Mouse (Mus musculus) heart, postnatal 14 days (tissue): ENCODE results near the gene Hmx2. TPM values are rescaled to one million over a fixed set of nuclear protein-coding genes. Genes with fewer than 3 reads are reported as not detected.
A peak's percentile ranks its signal among the peaks of the same experiment; 100 is the strongest.

Experiments
- DNase-seq, 2 experiments: peaks; one replicate each; pipeline ENCODE4 v3.0.0; 2021 to 2022
- intact Hi-C: fragments of 180-260 bp; cut with DNase I; formaldehyde crosslinking; loops from one replicate; pipeline ENCODE4 v1.15.1; 2025
- total RNA-seq, 2 experiments: library from RNA; stranded (reverse); gene quantifications; 2 replicates each; pipeline ENCODE4 v1.2.3; 2021

The Hmx2 gene
- total RNA-seq, 2 experiments from 2014 or later = not detected

DNA sequence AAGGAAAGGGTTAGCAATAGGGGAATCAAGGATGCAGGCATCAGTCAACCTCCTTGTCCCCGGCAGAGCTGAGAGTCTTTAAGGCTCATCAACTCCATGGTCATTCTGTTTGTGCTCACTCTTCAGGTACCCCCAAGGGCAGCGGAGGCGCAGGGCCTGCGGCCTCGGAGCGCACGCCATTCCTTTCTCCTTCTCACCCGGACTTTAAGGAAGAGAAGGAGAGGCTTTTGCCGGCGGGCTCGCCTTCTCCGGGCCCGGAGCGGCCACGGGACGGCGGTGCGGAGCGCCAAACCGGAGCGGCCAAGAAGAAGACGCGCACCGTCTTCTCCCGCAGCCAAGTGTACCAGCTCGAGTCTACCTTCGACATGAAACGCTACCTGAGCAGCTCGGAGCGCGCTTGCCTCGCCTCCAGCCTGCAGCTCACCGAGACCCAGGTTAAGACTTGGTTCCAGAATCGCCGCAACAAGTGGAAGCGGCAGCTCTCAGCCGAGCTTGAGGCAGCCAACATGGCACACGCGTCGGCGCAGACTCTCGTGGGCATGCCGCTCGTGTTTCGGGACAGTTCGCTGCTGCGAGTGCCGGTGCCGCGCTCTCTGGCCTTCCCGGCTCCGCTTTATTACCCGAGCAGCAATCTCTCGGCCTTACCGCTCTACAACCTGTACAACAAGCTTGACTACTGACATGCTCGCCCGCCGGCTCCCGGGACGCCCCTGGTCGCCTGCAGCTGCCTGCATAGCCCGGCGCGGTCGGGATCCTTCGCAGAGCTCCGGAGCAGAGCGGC is 6.9 kb downstream of the Hmx2 start:
- intact Hi-C loops = loop anchor here (2.0 kb wide), 1 partner anchor 15 kb away; no protein-coding TSS in a partner anchor
- DNase-seq = peak; percentile 24 to 36

- no peak for DNase-seq
- intact Hi-C loops = loop anchor here (2.0 kb wide), 1 partner anchor 15 kb away; no protein-coding TSS in a partner anchor
Observed at GRCm38 (mm10) chr7:131556116-131556515, 7.5 kb downstream of the Hmx2 start.

- intact Hi-C loops = loop anchor here (2.0 kb wide), 1 partner anchor 16 kb away; no protein-coding TSS in a partner anchor
- DNase-seq = peak in 1 of 2 experiments; percentile 26
Observed at GRCm38 (mm10) chr7:131556541-131557271, 8.1 kb downstream of the Hmx2 start.

- intact Hi-C loops = loop anchor here (2.0 kb wide), 1 partner anchor 17 kb away; no protein-coding TSS in a partner anchor
- no peak for DNase-seq
Observed at GRCm38 (mm10) chr7:131557751-131558150, 9.2 kb downstream of the Hmx2 start.

DNA sequence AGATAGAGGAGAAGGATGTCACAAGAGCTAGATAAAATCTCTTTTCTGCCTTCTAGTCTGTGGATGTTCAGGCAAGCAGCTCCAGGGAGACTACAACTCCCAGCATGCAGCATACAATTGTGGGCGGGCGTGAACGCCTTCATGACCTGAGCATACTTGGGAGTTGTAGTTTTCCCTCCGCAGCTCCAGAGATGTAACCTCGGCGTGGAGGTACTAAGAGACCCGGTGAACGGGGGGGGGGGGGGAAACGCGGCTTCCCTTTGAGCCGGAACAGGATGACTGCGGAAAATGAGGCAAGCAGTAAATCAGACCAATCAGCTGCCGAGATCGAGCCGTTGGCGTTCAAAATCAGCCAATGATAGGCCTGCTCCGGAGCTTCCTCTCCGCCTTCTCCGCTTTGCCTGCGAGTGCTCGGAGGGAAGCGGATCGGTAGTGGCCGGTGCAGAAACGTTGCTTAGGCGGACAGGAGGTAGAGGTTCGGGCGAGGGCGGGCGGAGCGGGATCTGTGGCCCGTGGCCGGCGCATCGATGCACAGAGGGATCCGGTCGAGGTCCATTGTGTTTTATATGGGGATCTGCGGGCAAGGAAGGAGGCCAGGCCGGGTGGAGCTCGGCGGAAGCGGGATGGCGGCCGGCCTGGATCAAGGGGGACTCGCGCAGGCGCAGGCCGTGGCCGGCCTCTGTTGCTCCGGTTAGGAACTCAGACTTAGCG is 11.6 kb downstream of the Hmx2 start, which contains the start of gene Bub3:
Gene Bub3 (plus strand): TSS at position 237 of the 711 bp plus-strand sequence.
- DNase-seq = peak; percentile 84 to 92
- intact Hi-C loops = no loop called here

- intact Hi-C loops = no loop called here
- no peak for DNase-seq
Observed at GRCm38 (mm10) chr7:131560697-131561042, 12.1 kb downstream of the Hmx2 start.

GRCm38 (mm10) chr7:131575246-131575645 is 26.7 kb downstream of the Hmx2 start:
- intact Hi-C loops = no loop called here
- no peak for DNase-seq

- intact Hi-C loops = no loop called here
- DNase-seq = no peak
Observed at GRCm38 (mm10) chr7:131582178-131582577, 33.6 kb downstream of the Hmx2 start.

GRCm38 (mm10) chr7:131585551-131585950 is 37.0 kb downstream of the Hmx2 start:
- intact Hi-C loops = no loop called here
- no peak for DNase-seq

DNA sequence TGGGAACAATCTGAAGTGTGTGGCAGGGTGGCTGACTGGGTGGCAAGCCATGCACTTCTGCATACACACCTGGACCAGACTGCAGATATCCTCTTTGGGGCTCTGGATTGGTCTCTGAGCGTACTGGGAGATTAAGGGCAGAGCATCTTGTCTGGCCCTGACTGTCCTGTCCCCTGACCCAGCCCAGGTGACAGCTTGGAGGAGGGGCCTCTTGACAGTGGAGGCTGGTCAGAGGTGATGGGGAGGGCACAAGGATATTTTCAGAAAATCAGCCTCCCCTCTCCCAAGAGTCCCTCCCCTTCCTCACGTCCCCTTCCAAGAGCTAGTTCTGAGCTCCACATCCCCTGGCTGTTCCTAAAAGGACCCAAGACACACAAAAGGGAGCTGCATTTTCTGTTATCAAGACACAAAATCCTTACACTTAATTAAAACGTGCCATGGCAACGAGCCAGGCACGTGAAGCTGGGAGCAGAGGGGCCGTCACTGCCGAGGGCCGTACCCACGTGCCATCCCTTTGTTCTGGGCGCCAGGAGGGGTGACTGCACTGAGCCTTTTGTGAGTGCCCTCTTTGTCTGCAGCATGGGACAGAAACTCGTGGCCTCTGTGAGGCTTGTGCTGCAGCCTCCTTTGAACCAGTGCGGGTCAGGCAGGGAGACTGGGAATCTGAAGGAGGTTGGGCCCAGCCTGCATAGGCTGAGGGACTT is 49.4 kb downstream of the Hmx2 start:
- intact Hi-C loops = no loop called here
- no peak for DNase-seq

DNA sequence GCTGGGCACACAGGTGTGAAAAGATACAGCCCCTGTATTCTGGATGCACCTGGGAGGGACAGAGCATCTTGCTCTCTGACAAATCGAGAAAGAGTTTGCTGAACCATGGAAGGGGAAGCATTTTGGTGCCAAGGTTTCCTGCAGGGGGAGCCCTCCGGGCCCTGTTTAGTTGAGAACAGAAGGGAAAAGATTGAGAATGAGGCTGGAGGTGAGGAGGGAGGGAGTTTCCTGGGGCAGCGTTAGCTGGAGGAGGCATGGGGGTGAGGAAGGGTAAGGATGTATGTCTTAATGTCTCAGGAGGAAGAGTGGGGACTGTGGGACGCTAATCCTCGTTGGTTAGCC is 49.9 kb downstream of the Hmx2 start:
- DNase-seq = no peak
- intact Hi-C loops = no loop called here

DNA sequence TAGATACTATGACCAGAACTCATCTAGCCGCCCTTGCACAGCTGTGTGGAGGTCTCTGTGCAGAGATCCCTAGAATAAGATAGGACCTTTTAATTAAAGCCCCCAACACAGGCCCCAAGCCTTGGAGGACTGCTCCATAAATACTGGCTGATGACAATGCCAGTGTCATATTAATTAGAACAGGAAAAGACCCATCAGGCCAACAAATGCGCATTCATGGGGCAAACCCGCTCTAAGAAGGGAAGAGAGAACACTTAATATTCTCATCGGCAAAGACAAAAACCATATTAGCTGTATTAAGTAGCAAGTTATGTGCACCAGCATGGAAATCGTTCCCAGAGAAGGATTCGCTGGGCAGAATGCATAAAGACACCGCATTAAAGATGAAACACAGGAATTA is 53.5 kb downstream of the Hmx2 start:
- intact Hi-C loops = no loop called here
- DNase-seq = no peak

DNA sequence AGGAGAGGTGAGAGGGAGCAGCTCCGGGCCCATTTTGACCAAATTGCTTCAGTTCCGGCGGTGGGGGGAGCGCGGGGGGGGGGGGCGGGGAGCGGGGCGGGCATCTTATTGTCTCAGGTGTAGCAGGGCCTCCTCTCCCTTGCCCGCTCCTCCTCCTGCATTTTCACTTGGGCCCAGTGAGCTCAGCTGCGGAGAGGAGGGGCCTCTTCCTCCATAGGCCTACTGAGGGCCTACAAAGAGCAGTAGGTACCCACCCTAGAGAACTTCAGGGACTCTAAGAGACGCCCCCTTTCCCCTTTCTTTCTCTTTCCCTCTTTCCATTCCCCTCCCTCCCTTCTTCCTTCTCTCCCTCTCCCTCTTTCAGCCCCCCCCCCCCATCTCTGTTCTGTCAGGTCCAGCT is 54.6 kb downstream of the Hmx2 start:
- intact Hi-C loops = no loop called here
- no peak for DNase-seq

GRCm38 (mm10) chr7:131604946-131605345 is 56.4 kb downstream of the Hmx2 start:
- no peak for DNase-seq
- intact Hi-C loops = no loop called here

DNA sequence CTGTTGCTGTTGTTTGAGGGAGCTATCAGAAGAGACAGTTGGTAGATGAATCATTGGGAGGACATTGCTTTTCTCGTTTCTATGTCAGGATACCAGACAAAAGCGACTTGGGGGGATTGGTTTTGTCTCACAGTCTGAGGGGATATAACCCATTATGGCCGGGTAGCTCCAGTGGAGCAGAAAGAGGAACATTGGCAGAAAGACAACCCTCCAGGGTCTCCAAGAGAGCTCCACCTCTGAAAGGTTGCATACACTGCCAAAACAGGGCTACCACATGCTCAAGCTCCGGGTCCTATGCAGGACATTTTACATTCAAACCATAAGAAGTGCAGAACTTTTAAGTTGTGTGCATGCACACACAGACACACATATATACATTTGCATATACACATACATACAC is 56.9 kb downstream of the Hmx2 start:
- no peak for DNase-seq
- intact Hi-C loops = no loop called here

Other genes with a start within 250 kb of the Hmx2 start
- under 1 TPM; 0.15 to 0.29 TPM for gene Cuzd1, start 226.5 kb upstream of the Hmx2 start, total RNA-seq
- not detected for gene Fam24b, start 219.3 kb upstream of the Hmx2 start, total RNA-seq
- not detected for gene Fam24a, start 214.9 kb upstream of the Hmx2 start, total RNA-seq
- gene 2310057M21Rik, start 186.0 kb upstream of the Hmx2 start, total RNA-seq = 10 to 100 TPM in 1 of 2 experiments, 1 to 10 TPM in 1; 9.2 to 12.8 TPM
- 10 to 100 TPM; 49.2 to 50.3 TPM for gene Pstk, start 177.6 kb upstream of the Hmx2 start, total RNA-seq
- 10 to 100 TPM; 31.4 to 33.0 TPM for gene Ikzf5, start 138.3 kb upstream of the Hmx2 start, total RNA-seq
- 100 to 1,000 TPM in 1 of 2 experiments, 10 to 100 TPM in 1; 95.4 to 100 TPM for gene Acadsb, start 138.2 kb upstream of the Hmx2 start, total RNA-seq
- not detected for gene Hmx3, start 5.9 kb upstream of the Hmx2 start, total RNA-seq
- 10 to 100 TPM; 34.2 to 34.7 TPM for gene Bub3, start 11.4 kb downstream of the Hmx2 start, total RNA-seq